Mouse (Mus musculus): Measurements from ENCODE around the gene Tbc1d14.

The Tbc1d14 gene

DNA sequence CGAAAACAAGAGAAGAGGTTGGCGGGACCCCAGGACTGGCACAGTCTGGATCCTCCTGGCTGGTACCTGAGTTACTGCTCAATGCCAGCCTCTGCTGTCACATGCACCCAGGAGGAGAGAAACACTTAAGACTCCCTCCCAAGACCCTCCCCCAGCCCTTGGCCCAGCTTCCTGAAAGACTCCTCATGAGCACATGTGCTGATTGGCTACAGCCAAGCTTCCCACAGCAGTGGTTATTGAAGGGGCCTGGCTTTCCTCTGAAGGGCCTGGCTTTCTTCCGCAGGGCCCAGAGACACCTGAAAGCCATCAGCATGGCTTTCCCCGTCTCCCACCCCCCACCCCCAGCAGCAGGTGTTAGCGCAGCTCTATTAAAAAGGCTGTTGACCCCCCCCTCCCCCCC is at the start of gene Tbc1d14:
Tbc1d14 (minus strand) TSS at position 101 of the 400 bp plus-strand sequence.
- no peak for DNase-seq (ENCODE audit: low read depth, low spot score)

DNA sequence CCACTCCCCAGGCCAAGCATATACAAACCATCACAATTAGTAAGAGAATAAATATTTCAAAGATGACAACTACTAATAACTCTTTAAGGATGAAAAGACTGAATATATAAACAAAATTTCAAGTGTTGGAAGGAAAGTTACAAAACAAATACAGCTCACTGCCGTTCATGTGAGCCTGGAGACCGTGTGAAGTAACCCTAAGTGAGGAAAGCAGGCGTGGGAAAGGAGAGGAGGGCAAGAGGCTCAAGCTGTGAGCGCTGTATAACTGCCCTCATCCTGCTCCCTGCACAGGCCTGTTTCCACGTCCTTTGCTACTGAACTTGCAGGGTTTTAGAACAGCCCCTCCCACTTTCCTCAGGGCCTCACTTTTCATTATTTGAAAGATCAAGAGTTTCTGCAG is 32.5 kb upstream of the Tbc1d14 start:
- DNase-seq (ENCODE audit: low read depth, low spot score): no peak

DNA sequence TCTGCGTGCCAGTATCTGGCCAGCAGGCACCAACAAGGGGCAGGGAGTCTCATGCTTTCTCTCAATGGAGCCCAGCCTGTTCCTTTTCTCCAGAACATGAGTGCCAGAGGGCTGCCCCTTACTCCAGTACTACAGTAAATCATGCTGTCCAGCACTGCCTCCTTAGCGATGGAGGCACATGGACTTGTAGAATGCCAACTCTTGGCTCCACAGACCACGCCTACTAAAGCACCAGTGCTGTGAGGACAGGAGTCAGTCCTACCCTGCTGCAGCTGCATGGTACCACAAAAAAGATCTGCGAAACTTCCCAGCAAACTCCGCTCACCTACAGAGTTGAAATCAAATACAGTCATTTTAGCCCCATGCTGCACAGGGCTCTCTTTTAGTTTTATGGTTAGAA is 30.6 kb upstream of the Tbc1d14 start:
- DNase-seq (ENCODE audit: low read depth, low spot score): no peak

DNA sequence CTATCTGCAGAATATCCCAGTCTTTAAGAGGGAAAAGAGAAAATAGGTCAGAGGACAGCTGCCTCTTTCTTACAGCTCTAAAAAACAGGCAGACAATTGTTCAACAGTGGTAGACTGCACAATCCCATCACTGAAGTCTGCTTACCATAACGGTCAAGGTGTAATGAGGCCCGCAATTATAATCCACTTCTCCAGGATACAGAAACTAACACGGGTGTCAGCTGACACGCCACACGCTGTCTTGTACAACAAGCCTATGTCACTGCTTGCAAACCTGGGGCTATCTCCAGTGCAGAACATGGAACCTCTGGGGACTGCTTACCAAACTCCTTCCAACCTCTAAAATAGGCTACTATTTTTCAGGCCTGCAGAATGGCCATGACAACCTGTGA is 28.0 kb upstream of the Tbc1d14 start:
- DNase-seq (ENCODE audit: low read depth, low spot score): no peak

DNA sequence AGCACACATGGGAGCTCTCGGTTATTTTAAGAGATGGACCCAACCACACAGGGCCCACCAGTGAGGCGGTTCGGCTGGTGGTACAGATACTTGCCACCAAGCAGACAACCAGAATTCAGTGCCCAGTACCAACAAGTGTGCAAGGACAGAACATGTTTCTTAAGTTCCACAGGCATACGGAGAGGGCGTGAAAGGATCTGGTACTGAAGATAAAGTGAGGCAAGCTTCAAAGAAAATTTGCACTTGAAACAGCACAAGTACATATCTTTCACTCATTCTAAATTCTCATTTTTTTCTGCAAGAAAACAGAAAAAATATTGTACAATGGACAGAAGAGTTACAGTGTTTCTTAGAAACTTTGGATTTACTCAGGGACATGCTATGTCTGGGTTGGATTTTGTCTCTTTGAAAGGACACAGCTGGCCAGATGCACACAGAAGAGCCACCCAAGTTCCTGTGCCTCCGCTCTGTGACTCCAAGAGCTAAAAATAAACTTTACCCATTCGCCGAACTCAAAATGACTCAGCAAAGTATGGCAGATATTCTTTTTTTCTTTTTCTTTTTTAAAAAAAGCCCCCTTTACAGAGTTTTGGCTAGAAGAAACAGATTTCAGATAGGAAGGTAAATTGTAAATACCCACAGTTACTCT is 27.5 kb upstream of the Tbc1d14 start:
- no peak for DNase-seq (ENCODE audit: low read depth, low spot score)

DNA sequence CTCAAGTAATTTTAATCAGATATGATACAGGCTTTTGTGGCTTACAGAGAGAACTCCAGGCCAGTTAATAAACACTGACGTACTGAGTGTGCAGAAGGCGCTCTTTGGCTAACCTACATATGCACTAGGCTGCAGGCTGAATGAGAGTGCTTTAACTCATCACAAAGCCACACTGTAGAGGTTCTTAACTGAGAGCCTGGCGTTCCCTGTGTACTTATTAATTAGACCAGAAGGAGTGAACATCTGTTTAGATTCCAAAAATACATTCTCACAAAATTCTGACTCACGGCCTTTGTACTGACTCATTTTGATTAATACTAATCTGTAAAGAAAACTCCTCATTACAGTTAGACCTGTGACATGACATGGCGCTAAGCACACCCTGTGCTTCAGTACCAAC is 25.8 kb upstream of the Tbc1d14 start:
- no peak for DNase-seq (ENCODE audit: low read depth, low spot score)

DNA sequence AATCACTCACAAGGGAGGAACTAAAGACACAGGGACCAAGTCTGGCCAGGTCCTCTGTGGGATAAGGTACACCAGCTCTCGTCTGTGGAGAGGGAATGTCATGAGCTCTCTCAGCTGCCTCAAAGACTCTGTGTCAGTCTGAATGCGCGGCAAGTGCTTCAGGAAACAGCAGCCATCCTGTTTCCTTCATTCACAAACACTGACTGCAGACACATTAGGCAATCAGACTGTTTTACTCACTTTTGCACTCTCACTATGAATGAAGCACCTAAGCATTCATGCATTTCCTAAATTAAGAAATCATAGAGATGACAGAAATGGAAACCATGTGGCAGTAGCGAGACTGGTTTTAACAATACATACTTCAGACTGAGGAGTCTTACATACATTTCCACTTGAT is 25.3 kb upstream of the Tbc1d14 start:
- DNase-seq (ENCODE audit: low read depth, low spot score): no peak

DNA sequence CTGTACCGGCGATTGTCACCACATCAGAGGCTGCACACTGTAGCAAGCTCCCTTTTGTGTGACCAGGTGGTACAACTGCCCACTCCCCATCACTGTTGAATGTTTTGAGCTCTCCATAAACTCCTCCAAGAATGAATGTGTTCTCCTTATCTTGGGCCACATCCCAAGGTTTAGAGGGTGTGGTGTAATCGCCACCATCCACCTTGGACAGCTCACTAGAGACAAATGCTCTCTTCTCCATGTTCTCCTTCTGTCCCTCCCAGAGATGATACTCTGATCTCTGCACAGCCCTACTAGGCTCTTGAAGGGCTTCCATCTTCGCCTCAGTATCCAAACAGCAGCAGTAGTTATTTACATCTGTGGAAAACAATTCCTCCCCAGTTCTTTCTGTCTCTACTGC is 21.0 kb upstream of the Tbc1d14 start:
- no peak for DNase-seq (ENCODE audit: low read depth, low spot score)

DNA sequence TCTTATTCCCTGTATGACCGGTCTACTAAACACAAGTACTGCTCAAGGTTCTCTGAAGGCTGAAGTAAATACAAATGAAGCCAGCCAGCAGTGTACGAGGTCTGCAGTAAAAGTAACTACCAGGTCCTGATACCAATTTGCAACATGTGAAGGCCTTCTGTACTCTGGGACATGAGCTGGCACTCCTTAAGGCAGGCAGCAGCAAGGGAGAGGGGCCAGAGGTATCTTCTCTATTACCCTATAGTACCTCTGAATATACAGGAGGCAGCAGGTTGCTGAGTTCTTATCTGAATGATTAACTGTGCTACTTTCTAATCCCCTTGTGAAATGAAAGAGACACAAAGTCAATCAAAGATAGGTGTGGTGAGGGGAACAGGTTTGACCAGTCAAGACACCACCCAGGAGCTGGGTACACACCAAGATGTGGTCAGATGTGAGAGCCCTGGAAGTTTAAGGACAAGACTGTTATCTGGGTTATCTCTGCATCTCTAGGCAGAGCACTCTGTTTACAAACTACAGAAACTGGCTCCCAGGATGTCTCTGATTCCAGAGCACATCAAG is 15.9 kb upstream of the Tbc1d14 start:
- no peak for DNase-seq (ENCODE audit: low read depth, low spot score)

DNA sequence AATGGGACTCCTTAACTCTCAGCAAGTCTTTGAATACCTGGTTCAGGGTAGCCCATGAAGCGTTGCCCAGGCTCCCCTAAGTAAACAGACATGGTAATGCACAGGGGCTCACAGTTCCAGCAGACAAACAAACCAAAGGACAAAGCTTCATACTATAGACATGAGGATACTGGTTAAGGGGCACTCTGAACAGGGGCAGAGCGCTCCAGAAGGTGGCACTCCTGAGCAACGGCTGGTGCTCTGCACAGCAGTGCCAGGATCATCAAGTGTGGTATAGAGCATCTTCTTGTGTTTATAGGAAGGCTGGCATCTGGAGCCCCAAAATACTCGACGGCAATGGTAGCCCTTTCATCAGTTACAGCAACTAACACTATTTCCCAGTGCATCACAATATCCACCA is 10.0 kb upstream of the Tbc1d14 start:
- peak; percentile 71 for DNase-seq (ENCODE audit: low read depth, low spot score)

DNA sequence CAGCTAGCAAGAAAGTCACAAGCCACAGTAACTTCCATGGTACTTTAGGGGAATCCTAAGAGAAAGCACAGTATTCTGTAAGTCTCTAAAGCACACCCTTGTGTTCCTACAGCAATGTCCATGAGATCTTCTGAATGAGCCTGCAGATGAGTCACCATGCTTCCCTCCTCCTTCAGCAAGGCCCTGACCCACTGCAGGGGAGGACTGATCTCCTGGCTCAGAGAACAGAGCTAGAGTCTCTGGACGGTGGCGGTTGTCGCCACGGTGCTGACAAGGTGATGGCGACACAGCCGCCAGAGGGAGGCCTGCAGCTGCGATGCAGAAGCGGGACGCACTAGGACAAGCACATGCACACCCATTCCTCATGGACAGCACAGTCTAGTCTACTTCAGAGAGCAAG is 9.0 kb upstream of the Tbc1d14 start:
- DNase-seq (ENCODE audit: low read depth, low spot score): no peak

DNA sequence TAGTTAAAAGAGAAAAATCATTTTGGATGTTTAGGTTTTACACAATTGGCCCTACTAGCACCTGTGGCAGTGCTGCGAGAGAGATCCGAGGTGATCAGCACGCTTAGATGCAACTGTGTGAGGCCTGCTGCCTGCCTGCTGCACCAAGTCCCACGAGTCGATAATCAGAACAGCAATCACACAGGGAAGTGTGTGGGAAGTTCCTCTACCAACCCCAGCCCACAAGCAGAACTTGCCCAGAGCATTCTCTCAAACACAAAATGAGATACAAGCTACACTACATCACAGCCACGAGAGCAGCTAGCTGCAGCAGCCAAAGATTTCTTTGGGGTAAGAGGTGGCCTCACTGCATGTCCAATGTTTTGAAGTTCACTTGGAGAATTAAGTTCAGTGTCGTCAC is 8.4 kb upstream of the Tbc1d14 start:
- DNase-seq (ENCODE audit: low read depth, low spot score): no peak

DNA sequence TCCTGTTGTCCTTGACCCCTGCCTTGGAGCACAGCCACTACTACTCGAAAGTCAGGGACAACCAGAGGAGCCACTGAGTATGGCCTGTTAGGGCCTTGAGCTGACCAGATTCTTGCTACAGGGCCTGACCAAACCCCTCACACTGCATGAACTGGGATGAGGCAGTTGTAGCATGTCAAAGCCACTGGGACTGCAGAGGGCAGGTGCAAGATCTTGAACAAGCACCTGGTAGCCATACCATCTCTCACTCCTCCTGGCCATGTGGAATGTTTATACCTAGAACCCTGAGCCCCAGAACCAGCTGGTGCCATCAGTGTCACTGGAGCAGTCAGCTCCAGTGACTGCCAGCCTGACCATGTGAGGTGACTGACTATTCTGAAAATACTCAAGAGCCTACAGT is 5.8 kb upstream of the Tbc1d14 start:
- no peak for DNase-seq (ENCODE audit: low read depth, low spot score)

DNA sequence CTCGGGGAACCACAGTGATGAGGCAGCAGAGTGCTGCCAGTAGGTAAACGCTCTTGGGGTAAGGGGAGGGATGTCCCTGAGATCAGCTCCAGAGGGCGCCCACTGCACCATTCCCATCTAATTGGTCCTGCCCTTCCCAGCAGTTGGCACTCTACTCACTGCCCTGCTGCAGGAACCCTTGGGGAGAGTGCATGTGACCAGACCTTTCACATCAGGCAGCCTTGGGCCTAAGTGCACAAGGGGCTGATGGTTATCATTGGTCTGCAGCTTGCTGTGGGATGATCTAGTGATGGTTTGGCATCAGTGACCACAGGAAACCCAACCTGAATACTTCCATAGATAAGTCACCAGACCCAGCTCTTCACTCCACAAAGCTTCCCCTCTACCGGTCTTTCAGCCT is 4.6 kb upstream of the Tbc1d14 start:
- no peak for DNase-seq (ENCODE audit: low read depth, low spot score)

DNA sequence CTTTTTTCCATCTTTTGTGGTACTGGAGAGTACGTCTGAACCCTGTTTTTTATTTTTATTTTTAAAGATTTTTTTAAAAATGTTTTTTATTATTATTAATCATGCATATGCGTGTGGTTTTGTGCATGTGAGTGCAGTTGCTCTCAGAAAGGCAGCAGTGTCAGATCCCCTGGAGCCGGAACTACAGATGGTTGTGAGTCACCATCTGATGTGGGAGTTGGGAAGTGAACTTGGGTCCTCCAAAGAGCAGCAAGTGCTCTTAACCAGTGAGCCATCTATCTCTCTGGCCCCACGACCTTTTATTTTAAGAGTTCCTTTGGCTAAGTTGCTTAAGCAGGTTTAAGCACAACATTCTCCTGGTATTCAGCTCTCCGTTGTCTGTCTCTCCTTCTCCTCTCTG is 3.1 kb upstream of the Tbc1d14 start:
- no peak for DNase-seq (ENCODE audit: low read depth, low spot score)

DNA sequence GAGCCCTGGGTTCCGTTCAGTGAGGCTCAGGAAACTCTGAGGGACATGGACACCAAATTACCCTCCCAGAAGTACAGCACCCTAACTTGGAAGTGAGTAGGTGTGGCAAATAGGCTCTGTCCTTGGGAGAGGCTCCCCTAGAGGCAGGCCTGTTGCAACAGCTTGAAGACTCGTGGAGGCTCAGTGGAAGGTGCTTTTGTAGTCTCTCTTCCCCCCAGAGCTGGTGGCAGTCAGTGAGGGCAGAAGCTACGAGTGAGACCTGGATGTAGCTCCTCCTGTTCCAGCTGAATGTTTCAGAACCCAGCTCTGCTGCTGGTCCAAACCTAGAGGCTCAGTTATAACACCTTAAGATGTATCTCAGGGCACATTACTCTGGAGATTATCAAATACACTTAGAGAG is 2.0 kb upstream of the Tbc1d14 start:
- DNase-seq (ENCODE audit: low read depth, low spot score): no peak

DNA sequence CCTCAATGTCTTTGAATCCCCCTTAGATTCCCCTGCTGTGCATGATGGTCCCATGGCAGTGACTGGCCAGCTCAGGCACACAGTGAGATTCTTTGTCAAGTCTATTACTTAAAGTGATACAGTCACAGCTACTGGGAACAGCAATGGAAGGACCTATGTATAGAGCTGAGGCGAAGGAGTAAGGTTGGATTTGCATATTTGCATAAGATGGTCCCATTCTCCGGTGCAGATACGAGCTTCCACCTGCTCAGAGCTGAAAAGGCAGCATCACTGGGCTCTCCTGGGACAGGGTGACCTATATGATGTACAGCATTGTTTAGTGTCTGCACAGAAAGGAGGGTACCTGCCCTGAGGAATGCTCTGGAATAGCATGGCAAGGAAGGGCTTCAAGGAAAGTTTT is 1.3 kb upstream of the Tbc1d14 start:
- DNase-seq (ENCODE audit: low read depth, low spot score): no peak

DNA sequence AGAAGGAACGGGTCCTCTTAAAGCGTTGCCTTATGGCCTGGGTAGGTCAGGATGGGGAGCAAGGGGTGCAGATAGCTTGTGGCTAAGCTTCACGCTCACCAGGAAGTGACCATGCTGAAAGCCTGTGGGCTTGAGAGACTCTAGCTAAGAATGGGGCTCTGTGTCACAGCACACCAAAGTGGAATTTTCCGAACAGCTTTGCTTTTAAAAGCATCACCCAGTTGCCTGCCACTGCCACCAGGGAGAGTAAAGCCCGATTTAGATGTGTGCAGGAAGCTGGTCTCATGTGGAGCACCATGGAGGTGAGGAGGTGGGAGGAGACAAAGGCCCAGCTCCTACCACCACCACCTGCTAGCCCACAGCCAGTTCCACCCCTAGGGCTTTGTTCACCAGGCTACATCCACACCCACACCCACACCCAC is 2.6 kb downstream of the Tbc1d14 start:
- no peak for DNase-seq (ENCODE audit: low read depth, low spot score)

DNA sequence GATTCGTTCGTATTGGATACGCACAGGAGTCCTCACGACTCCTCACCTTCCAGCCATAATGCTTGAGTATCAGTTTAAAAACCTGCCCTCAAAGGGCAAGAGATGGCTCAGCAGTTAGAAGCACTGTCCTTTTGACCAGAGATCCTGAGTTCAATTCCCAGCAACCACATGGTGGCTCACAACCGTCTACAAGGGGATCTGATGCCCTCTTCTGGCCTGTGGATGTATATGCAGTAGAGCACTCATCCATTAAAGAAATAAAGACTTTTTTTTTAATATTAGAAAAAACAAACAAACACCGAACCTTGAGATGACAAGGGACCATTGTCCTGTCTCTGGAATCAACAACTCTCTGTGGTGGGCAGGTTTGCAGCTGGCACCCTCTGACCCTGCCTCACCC is 8.8 kb downstream of the Tbc1d14 start:
- peak; percentile 68 for DNase-seq (ENCODE audit: low read depth, low spot score)

DNA sequence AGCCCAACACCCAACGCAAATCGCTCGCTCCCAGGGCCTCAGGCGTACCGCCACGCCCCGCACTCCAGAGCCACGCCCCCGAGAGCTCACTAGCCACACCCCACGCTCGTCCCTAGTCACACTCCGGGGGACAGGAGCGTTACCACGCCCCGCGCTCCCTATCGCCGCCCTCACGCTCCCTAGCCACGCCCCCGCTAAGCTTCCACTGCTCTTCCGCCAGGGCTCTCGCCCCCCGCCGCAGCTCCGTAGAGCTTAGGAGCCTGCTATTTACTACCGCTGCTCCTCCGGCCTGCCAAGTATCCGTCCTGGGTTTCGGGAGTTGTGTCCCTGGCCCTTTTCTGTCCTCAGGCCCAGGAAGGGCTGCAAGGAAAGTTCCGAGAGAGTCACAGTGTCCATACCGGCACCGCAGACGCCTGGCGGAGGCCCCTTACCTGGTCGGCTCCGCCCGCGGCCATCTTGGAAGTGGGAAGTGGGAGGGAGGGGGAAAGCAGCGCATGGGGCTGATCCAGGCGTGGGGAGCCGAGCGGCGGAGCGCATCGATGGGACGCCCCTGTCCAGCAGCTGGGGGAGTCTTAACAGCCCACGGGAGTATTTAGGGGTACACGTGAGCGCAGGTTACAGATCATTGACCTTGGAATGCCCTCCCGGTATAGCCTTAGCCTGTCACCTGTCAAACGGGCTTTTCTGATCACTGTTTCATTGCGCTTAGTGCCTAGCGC is 11.0 kb downstream of the Tbc1d14 start:
- DNase-seq (ENCODE audit: low read depth, low spot score): peak; percentile 100

DNA sequence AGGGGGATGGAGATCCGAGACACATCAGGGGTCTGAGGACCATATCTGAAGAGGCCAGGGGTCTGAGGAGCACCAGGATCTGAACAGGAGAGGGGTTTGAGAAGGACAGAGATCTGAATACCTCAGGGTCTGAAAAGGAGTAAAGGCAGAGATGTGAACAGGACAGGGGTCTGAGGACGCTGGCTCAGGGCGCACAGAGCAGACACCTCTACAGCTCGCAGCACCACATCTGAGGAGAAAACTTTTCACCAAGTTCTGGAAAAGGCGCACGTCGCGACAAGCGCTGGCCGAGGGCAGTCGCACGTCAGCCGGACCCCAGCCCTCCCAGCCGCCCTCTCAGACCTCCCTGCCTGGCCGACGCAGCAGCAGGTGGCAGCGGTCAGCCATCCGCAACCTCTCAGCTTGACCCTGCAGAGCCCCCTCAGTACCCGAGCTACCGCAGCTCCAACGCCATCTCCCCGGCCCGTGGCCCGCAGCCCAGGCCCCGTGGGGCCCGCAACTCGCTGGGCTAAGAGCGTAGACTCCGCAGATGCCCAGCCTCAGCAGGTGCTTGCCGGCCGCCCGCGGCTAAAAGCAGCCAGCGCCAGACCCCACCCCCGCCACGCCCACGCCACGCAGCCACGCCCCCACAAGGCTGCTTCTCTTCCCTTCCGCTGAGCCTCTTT is 11.7 kb downstream of the Tbc1d14 start:
- DNase-seq (ENCODE audit: low read depth, low spot score): no peak

DNA sequence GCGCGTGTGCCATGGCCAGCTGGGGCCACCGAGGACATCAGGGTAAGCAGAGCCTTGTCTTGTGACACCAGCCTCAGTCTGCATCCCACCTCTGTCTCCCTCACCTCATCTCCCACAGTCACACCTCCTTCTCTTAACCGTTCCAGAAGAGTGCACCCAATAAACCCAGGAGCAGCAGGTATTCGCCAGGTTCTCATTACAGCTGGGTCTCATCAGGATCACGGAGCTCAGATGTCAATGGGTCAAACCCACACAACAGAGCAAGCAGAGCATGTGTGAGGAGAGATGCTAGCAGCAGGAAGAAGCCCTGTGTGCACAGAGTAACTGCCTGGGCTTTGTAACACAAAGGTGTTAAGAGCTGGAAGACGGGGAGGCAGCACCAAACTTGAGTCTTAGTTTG is 13.1 kb downstream of the Tbc1d14 start:
- DNase-seq (ENCODE audit: low read depth, low spot score): no peak

DNA sequence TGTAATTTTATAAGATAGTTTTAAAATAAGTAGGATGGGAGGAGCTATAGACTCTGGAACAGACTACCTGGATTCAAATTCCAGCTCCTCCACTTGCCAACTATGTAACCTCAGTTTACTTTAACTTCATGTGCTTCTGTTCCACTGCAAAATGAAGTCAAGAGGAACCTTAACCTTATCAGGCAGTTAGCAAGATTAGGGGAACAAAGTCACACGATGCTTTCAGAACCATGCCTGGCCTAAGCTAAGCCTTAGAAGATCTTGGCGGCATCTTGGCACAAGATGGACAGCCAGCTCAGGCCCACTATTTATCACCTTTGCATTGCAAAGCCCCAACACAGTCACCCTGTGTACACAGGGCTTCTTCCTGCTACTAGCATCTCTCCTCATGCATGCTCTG is 14.1 kb downstream of the Tbc1d14 start:
- no peak for DNase-seq (ENCODE audit: low read depth, low spot score)

Data from CD4-positive, CD25-positive, alpha-beta regulatory T cell, adult 2 months (primary cell).